Mouse (Mus musculus) liver, embryonic 13.5 days (tissue): ENCODE measurements at regions not wholly inside any gene's neighbourhood (a gene's known extent, or its start where the extent isn't known, plus 50 kb on each side); places are given as distances from the start of the nearest gene placed in this dataset.

ENCODE experiments used
- ATAC-seq: fragments of 200-750 bp; cut with Nextera tagmentation; 2 replicates; pipeline ENCODE4 v1.8.0; 2017; ENCODE audit warnings: low read depth, mild to moderate bottlenecking, moderate number of reproducible peaks, moderate library complexity
- DNase-seq: peaks from one replicate; pipeline ENCODE4 v3.0.0; 2022
- H3K27ac ChIP-seq: fragments of 300-500 bp; sonication (generic); 2 replicates; pipeline ENCODE4 v1.5.1; 2015; ENCODE audit warnings: moderate library complexity, mild to moderate bottlenecking, inconsistent platforms
- H3K27me3 ChIP-seq: fragments of 300-500 bp; sonication (generic); 2 replicates; pipeline ENCODE4 v1.6.1; 2015; ENCODE audit warnings: mild to moderate bottlenecking, inconsistent platforms
- H3K36me3 ChIP-seq: fragments of 300-500 bp; sonication (generic); 2 replicates; pipeline ENCODE4 v1.6.1; 2015; ENCODE audit warnings: mild to moderate bottlenecking, inconsistent platforms
- H3K4me1 ChIP-seq: fragments of 300-500 bp; sonication (generic); replicated peaks from 2 replicates; pipeline ENCODE4 v1.6.1; 2015; ENCODE audit warnings: inconsistent platforms
- H3K4me2 ChIP-seq: fragments of 300-500 bp; sonication (generic); 2 replicates; pipeline ENCODE4 v1.6.1; 2015; ENCODE audit warnings: inconsistent platforms, mild to moderate bottlenecking, moderate library complexity
- H3K4me3 ChIP-seq: fragments of 300-500 bp; sonication (generic); replicated peaks from 2 replicates; pipeline ENCODE4 v1.5.1; 2015; ENCODE audit warnings: mild to moderate bottlenecking, inconsistent platforms
- H3K9ac ChIP-seq: fragments of 300-500 bp; sonication (generic); 2 replicates; pipeline ENCODE4 v1.6.1; 2015; ENCODE audit warnings: mild to moderate bottlenecking, inconsistent platforms
- H3K9me3 ChIP-seq: fragments of 300-500 bp; sonication (generic); replicated peaks from 2 replicates; pipeline ENCODE4 v1.6.1; 2016; ENCODE audit warnings: inconsistent platforms
- WGBS: fragments of 180-500 bp; shearing (Covaris S2); methylation state at CpG from one replicate; pipeline ENCODE4 v1.1.7; 2015; ENCODE audit not compliant: insufficient replicate concordance; 5-methylcytosine and 5-hydroxymethylcytosine counted together

GRCm38 (mm10) chr12:97973909-97974510 lies 285.2 kb downstream of the Galc start:
- DNase-seq (no peak), ATAC-seq (no peak)
- H3K9me3 ChIP-seq = no peaks in the 10 kb centered on the region
- H3K4me2 ChIP-seq = no peak overlapping the region
- H3K4me1 ChIP-seq = no peaks in the 10 kb centered on the region
- H3K9ac ChIP-seq = no peak overlapping the region
- no peak overlapping the region for H3K4me3 ChIP-seq
- WGBS = 60% methylated on average over 10 of the region's 10 CpGs
- H3K36me3 ChIP-seq = no peaks in the 10 kb centered on the region
- H3K27ac ChIP-seq = no peak overlapping the region
- H3K27me3 ChIP-seq = no peaks in the 10 kb centered on the region

- no peaks in the 10 kb centered on the region for H3K4me1 ChIP-seq
- H3K4me3 ChIP-seq = no peak overlapping the region
- no peak overlapping the region for H3K27ac ChIP-seq
- no peak for DNase-seq
- WGBS = 62% methylated on average over 4 of the region's 4 CpGs
- H3K36me3 ChIP-seq = no peaks in the 10 kb centered on the region
- no peaks in the 10 kb centered on the region for H3K27me3 ChIP-seq
- peaks cover 4% of the 10 kb centered on the region; the same call in 1 of the 2 replicates for H3K9me3 ChIP-seq
- no peak for ATAC-seq
- no peak overlapping the region for H3K9ac ChIP-seq
- H3K4me2 ChIP-seq = no peak overlapping the region
Observed at GRCm38 (mm10) chr12:97957201-97957600, 302.1 kb downstream of the Galc start.

GRCm38 (mm10) chr12:97953336-97953735 lies 305.9 kb downstream of the Galc start:
- WGBS = 76% methylated on average over 3 of the region's 3 CpGs

GRCm38 (mm10) chr12:97952204-97952603 lies 307.1 kb downstream of the Galc start:
- Histone ChIP-seq H3K27ac (no peak overlapping the region), H3K9me3 (0 out of 2 replicates have a peak, but pooled peaks cover 4% of the 10 kb centered on the region), H3K36me3 (no peaks in the 10 kb centered on the region), H3K4me1 (no peaks in the 10 kb centered on the region), H3K27me3 (no peaks in the 10 kb centered on the region), H3K4me2 (no peak overlapping the region), H3K4me3 (no peak overlapping the region), H3K9ac (no peak overlapping the region)
- ATAC-seq = no peak
- no peak for DNase-seq
- WGBS = 67% methylated on average over 8 of the region's 8 CpGs

More at GRCm38 (mm10) chr12:97953336-97953735, 305.9 kb downstream of the Galc start:
- Histone ChIP-seq H3K27me3 (no peaks in the 10 kb centered on the region), H3K4me3 (no peak overlapping the region), H3K4me2 (no peak overlapping the region), H3K27ac (no peak overlapping the region), H3K36me3 (no peaks in the 10 kb centered on the region), H3K4me1 (no peaks in the 10 kb centered on the region), H3K9ac (no peak overlapping the region), H3K9me3 (no peaks in the 10 kb centered on the region)
- DNase-seq (no peak), ATAC-seq (no peak)

GRCm38 (mm10) chr12:97950072-97950471 lies 309.2 kb downstream of the Galc start:
- no peaks in the 10 kb centered on the region for H3K4me1 ChIP-seq
- no peak overlapping the region for H3K9ac ChIP-seq
- no peak for ATAC-seq
- H3K4me3 ChIP-seq = no peak overlapping the region
- no peaks in the 10 kb centered on the region for H3K36me3 ChIP-seq
- WGBS = 72% methylated on average over 3 of the region's 3 CpGs
- H3K27ac ChIP-seq = no peak overlapping the region
- H3K9me3 ChIP-seq = 0 out of 2 replicates have a peak, but pooled peaks cover 4% of the 10 kb centered on the region
- DNase-seq = no peak
- H3K4me2 ChIP-seq = no peak overlapping the region
- no peaks in the 10 kb centered on the region for H3K27me3 ChIP-seq

GRCm38 (mm10) chr12:97947421-97947820 lies 311.8 kb downstream of the Galc start:
- H3K9ac ChIP-seq = no peak overlapping the region
- H3K4me1 ChIP-seq = no peaks in the 10 kb centered on the region
- no peak for ATAC-seq
- H3K4me3 ChIP-seq = no peak overlapping the region
- no peaks in the 10 kb centered on the region for H3K27me3 ChIP-seq
- 0 out of 2 replicates have a peak, but pooled peaks cover 4% of the 10 kb centered on the region for H3K9me3 ChIP-seq
- no peak for DNase-seq
- H3K27ac ChIP-seq = no peak overlapping the region
- no peak overlapping the region for H3K4me2 ChIP-seq
- 76% methylated on average over 8 of the region's 8 CpGs for WGBS
- H3K36me3 ChIP-seq = no peaks in the 10 kb centered on the region

GRCm38 (mm10) chr12:97938361-97938760 lies 320.9 kb downstream of the Galc start:
- H3K4me3 ChIP-seq = no peak overlapping the region

GRCm38 (mm10) chr12:97929877-97930276 lies 329.4 kb downstream of the Galc start:
- H3K36me3 ChIP-seq = no peaks in the 10 kb centered on the region
- H3K4me3 ChIP-seq = no peak overlapping the region
- WGBS = 58% methylated on average over 5 of the region's 5 CpGs
- no peaks in the 10 kb centered on the region for H3K27me3 ChIP-seq
- H3K27ac ChIP-seq = no peak overlapping the region
- ATAC-seq (no peak), DNase-seq (no peak)
- no peak overlapping the region for H3K4me2 ChIP-seq
- H3K9me3 ChIP-seq = 0 out of 2 replicates have a peak, but pooled peaks cover 4% of the 10 kb centered on the region
- no peaks in the 10 kb centered on the region for H3K4me1 ChIP-seq
- H3K9ac ChIP-seq = no peak overlapping the region

More at GRCm38 (mm10) chr12:97938361-97938760, 320.9 kb downstream of the Galc start:
- Histone ChIP-seq H3K4me2 (no peak overlapping the region), H3K9ac (no peak overlapping the region), H3K9me3 (0 out of 2 replicates have a peak, but pooled peaks cover 2% of the 10 kb centered on the region), H3K4me1 (no peaks in the 10 kb centered on the region), H3K36me3 (no peaks in the 10 kb centered on the region), H3K27ac (no peak overlapping the region), H3K27me3 (no peaks in the 10 kb centered on the region)
- WGBS = 58% methylated on average over 5 of the region's 5 CpGs
- DNase-seq (no peak), ATAC-seq (no peak)

- H3K4me1 ChIP-seq = no peaks in the 10 kb centered on the region
- no peak for DNase-seq
- H3K9ac ChIP-seq = no peak overlapping the region
- H3K4me3 ChIP-seq = no peak overlapping the region
- no peaks in the 10 kb centered on the region for H3K9me3 ChIP-seq
- no peaks in the 10 kb centered on the region for H3K36me3 ChIP-seq
- no peaks in the 10 kb centered on the region for H3K27me3 ChIP-seq
- no peak overlapping the region for H3K27ac ChIP-seq
- 64% methylated on average over 1 of the region's 1 CpGs for WGBS
- no peak for ATAC-seq
- H3K4me2 ChIP-seq = no peak overlapping the region
Observed at GRCm38 (mm10) chr12:97927036-97927435, 332.2 kb downstream of the Galc start.

GRCm38 (mm10) chr12:97921349-97922264 lies 337.7 kb downstream of the Galc start:
- no peaks in the 10 kb centered on the region for H3K4me1 ChIP-seq
- WGBS = 64% methylated on average over 21 of the region's 21 CpGs
- H3K9me3 ChIP-seq = no peaks in the 10 kb centered on the region
- H3K4me3 ChIP-seq = no peak overlapping the region
- H3K36me3 ChIP-seq = no peaks in the 10 kb centered on the region
- no peak overlapping the region for H3K4me2 ChIP-seq
- ATAC-seq (no peak), DNase-seq (no peak)
- no peak overlapping the region for H3K27ac ChIP-seq
- no peaks in the 10 kb centered on the region for H3K27me3 ChIP-seq
- no peak overlapping the region for H3K9ac ChIP-seq

- ATAC-seq (no peak), DNase-seq (no peak)
- no peak overlapping the region for H3K9ac ChIP-seq
- WGBS = 70% methylated on average over 3 of the region's 3 CpGs
- H3K27ac ChIP-seq = no peak overlapping the region
- H3K4me3 ChIP-seq = no peak overlapping the region
- H3K36me3 ChIP-seq = no peaks in the 10 kb centered on the region
- no peaks in the 10 kb centered on the region for H3K27me3 ChIP-seq
- H3K9me3 ChIP-seq = no peaks in the 10 kb centered on the region
- no peak overlapping the region for H3K4me2 ChIP-seq
- no peaks in the 10 kb centered on the region for H3K4me1 ChIP-seq
Observed at GRCm38 (mm10) chr12:97918416-97918815, 340.8 kb downstream of the Galc start.
